Mouse (Mus musculus) liver, adult 2 months (tissue): ENCODE measurements at regions not wholly inside any gene's neighbourhood (a gene's known extent, or its start where the extent isn't known, plus 50 kb on each side); places are given as distances from the start of the nearest gene placed in this dataset.

Experiments
- DNase-seq: peaks from one replicate; pipeline ENCODE4 v3.0.0-alpha.2; 2011; ENCODE audit warnings: low read depth, low spot score; ENCODE audit errors: extremely low read depth
- H3K27ac ChIP-seq: fragments of 200-500 bp; replicated peaks from 2 replicates; pipeline ENCODE4 v1.5.1; 2012; ENCODE audit warnings: low read depth, mild to moderate bottlenecking, control low read depth, inconsistent platforms, low read length; ENCODE audit not compliant: insufficient read depth
- H3K27me3 ChIP-seq: fragments of 200-500 bp; 2 replicates; pipeline ENCODE4 v1.6.1; 2012; ENCODE audit warnings: mild to moderate bottlenecking, moderate library complexity, low read length, inconsistent platforms; ENCODE audit not compliant: control insufficient read depth, insufficient read depth
- H3K36me3 ChIP-seq: fragments of 200-500 bp; 2 replicates; pipeline ENCODE4 v1.6.1; 2012; ENCODE audit warnings: low read length, inconsistent platforms; ENCODE audit not compliant: control insufficient read depth, insufficient read depth
- H3K4me1 ChIP-seq: fragments of 200-500 bp; 2 replicates; pipeline ENCODE4 v1.6.1; 2011; ENCODE audit warnings: low read length; ENCODE audit not compliant: control insufficient read depth, insufficient read depth
- H3K4me3 ChIP-seq: fragments of 200-500 bp; 2 replicates; pipeline ENCODE4 v1.5.1; 2011; ENCODE audit warnings: low read depth, mild to moderate bottlenecking, control low read depth, low read length, moderate library complexity; ENCODE audit not compliant: insufficient read depth
- H3K79me2 ChIP-seq: fragments of 200-500 bp; 2 replicates; pipeline ENCODE4 v1.6.1; 2012; ENCODE audit warnings: inconsistent platforms, mild to moderate bottlenecking, low read length, moderate library complexity; ENCODE audit not compliant: control insufficient read depth, insufficient read depth
- H3K9ac ChIP-seq: fragments of 200-500 bp; 2 replicates; pipeline ENCODE4 v1.6.1; 2012; ENCODE audit warnings: low read depth, mild to moderate bottlenecking, control low read depth, inconsistent platforms, low read length
- CTCF ChIP-seq: fragments of 200-500 bp; IDR thresholded peaks from 2 replicates; pipeline ENCODE4 v1.5.1; 2011; ENCODE audit warnings: low read depth, low read length, control low read depth
- POLR2A ChIP-seq: fragments of 200-500 bp; IDR thresholded peaks from 2 replicates; pipeline ENCODE4 v1.6.1; 2011; ENCODE audit warnings: low read length, control low read depth; ENCODE audit not compliant: insufficient read depth; ENCODE audit errors: extremely low read depth
- WGBS: fragments of 180-500 bp; shearing (Covaris S2); methylation state at CpG from one replicate; pipeline ENCODE4 v1.1.7; 2018; 5-methylcytosine and 5-hydroxymethylcytosine counted together

GRCm38 (mm10) chr14:101049664-101050203 is 150.4 kb downstream of the Prr30 start:
- H3K27me3 ChIP-seq: no peaks in the 10 kb centered on the region
- no peaks in the 10 kb centered on the region for H3K36me3 ChIP-seq
- WGBS: 75% methylated on average over 4 of the region's 4 CpGs
- no peak overlapping the region for H3K4me3 ChIP-seq
- H3K79me2 ChIP-seq: no peaks in the 10 kb centered on the region
- no peak overlapping the region for H3K27ac ChIP-seq
- no peaks in the 10 kb centered on the region for H3K4me1 ChIP-seq
- no peak overlapping the region for H3K9ac ChIP-seq
- DNase-seq: no peak
- no peak for TF ChIP-seq POLR2A
- TF ChIP-seq CTCF: no peak

- Histone ChIP-seq H3K9ac (no peak overlapping the region), H3K27me3 (no peaks in the 10 kb centered on the region), H3K4me3 (no peak overlapping the region), H3K36me3 (no peaks in the 10 kb centered on the region), H3K4me1 (no peaks in the 10 kb centered on the region), H3K79me2 (no peaks in the 10 kb centered on the region), H3K27ac (no peak overlapping the region)
- WGBS: 78% methylated on average over 4 of the region's 4 CpGs
- DNase-seq: no peak
- TF ChIP-seq POLR2A (no peak), CTCF (no peak)
Measured at GRCm38 (mm10) chr14:101043494-101043893, 156.6 kb downstream of the Prr30 start.

- Histone ChIP-seq H3K4me3 (no peak overlapping the region), H3K27ac (no peak overlapping the region), H3K9ac (no peak overlapping the region), H3K79me2 (no peaks in the 10 kb centered on the region), H3K36me3 (no peaks in the 10 kb centered on the region), H3K4me1 (no peaks in the 10 kb centered on the region), H3K27me3 (no peaks in the 10 kb centered on the region)
- 15% methylated on average over 1 of the region's 1 CpGs for WGBS
- no peak for TF ChIP-seq CTCF
- no peak for TF ChIP-seq POLR2A
- no peak for DNase-seq
Measured at GRCm38 (mm10) chr14:101001070-101001469, 199.1 kb downstream of the Prr30 start.

GRCm38 (mm10) chr14:100980754-100981153 is 219.4 kb downstream of the Prr30 start:
- no peak for DNase-seq
- no peaks in the 10 kb centered on the region for H3K79me2 ChIP-seq
- 90% methylated on average over 5 of the region's 5 CpGs for WGBS
- TF ChIP-seq POLR2A (no peak), CTCF (no peak)
- no peaks in the 10 kb centered on the region for H3K36me3 ChIP-seq
- H3K4me3 ChIP-seq: no peak overlapping the region
- H3K27me3 ChIP-seq: no peaks in the 10 kb centered on the region
- no peak overlapping the region for H3K27ac ChIP-seq
- no peaks in the 10 kb centered on the region for H3K4me1 ChIP-seq
- no peak overlapping the region for H3K9ac ChIP-seq

GRCm38 (mm10) chr14:100978515-100978914 is 221.6 kb downstream of the Prr30 start:
- WGBS: 82% methylated on average over 2 of the region's 2 CpGs
- H3K4me1 ChIP-seq: no peaks in the 10 kb centered on the region
- no peak overlapping the region for H3K4me3 ChIP-seq
- no peaks in the 10 kb centered on the region for H3K36me3 ChIP-seq
- DNase-seq: no peak
- no peaks in the 10 kb centered on the region for H3K79me2 ChIP-seq
- TF ChIP-seq CTCF (no peak), POLR2A (no peak)
- H3K27ac ChIP-seq: no peak overlapping the region
- no peak overlapping the region for H3K9ac ChIP-seq
- no peaks in the 10 kb centered on the region for H3K27me3 ChIP-seq

- H3K27me3 ChIP-seq: no peaks in the 10 kb centered on the region
- no peak for TF ChIP-seq CTCF
- TF ChIP-seq POLR2A: no peak
- H3K9ac ChIP-seq: no peak overlapping the region
- 25% methylated on average over 2 of the region's 2 CpGs for WGBS
- no peaks in the 10 kb centered on the region for H3K4me1 ChIP-seq
- H3K36me3 ChIP-seq: no peaks in the 10 kb centered on the region
- no peak overlapping the region for H3K4me3 ChIP-seq
- H3K79me2 ChIP-seq: no peaks in the 10 kb centered on the region
- H3K27ac ChIP-seq: no peak overlapping the region
- peak; percentile 77 for DNase-seq
Measured at GRCm38 (mm10) chr14:100970970-100971369, 229.2 kb downstream of the Prr30 start.
